Mouse (Mus musculus) kidney, embryonic 15.5 days (tissue): ENCODE results near the gene Olfr963. TPM values are rescaled to one million over a fixed set of nuclear protein-coding genes. Genes with fewer than 3 reads are reported as not detected.
A peak's percentile ranks its signal among the peaks of the same experiment; 100 is the strongest.
"Not testable (repeated sequence)": the region's sequence is repeated elsewhere in the genome, so short reads cannot be mapped to it uniquely, and the experiment has no call there.

Experiments
- ATAC-seq: fragments of 200-750 bp; cut with Nextera tagmentation; replicated peaks from 2 replicates; pipeline ENCODE4 v1.8.0; 2017; ENCODE audit warnings: moderate TSS enrichment; ENCODE audit not compliant: low FRiP score
- H3K27ac ChIP-seq: fragments of 300-500 bp; sonication (generic); 2 replicates; pipeline ENCODE4 v1.5.1; 2015; ENCODE audit warnings: mild to moderate bottlenecking, inconsistent platforms
- H3K27me3 ChIP-seq: fragments of 300-500 bp; sonication (generic); 2 replicates; pipeline ENCODE4 v1.6.1; 2015; ENCODE audit warnings: inconsistent platforms
- H3K36me3 ChIP-seq: fragments of 300-500 bp; sonication (generic); 2 replicates; pipeline ENCODE4 v1.6.1; 2015; ENCODE audit warnings: inconsistent platforms
- H3K4me1 ChIP-seq: fragments of 300-500 bp; sonication (generic); 2 replicates; pipeline ENCODE4 v1.6.1; 2015; ENCODE audit warnings: inconsistent platforms
- H3K4me2 ChIP-seq: fragments of 300-500 bp; sonication (generic); 2 replicates; pipeline ENCODE4 v1.6.1; 2015; ENCODE audit warnings: moderate library complexity, mild to moderate bottlenecking, inconsistent platforms
- H3K4me3 ChIP-seq: fragments of 300-500 bp; sonication (generic); replicated peaks from 2 replicates; pipeline ENCODE4 v1.5.1; 2015; ENCODE audit warnings: mild to moderate bottlenecking, inconsistent platforms
- H3K9ac ChIP-seq: fragments of 300-500 bp; sonication (generic); 2 replicates; pipeline ENCODE4 v1.6.1; 2015; ENCODE audit warnings: mild to moderate bottlenecking, inconsistent platforms
- H3K9me3 ChIP-seq: fragments of 300-500 bp; sonication (generic); replicated peaks from 2 replicates; pipeline ENCODE4 v1.6.1; 2016; ENCODE audit warnings: inconsistent platforms
- WGBS: fragments of 180-500 bp; shearing (Covaris S2); methylation state at CpG from one replicate; pipeline ENCODE4 v1.1.7; 2015; ENCODE audit warnings: mixed read lengths; 5-methylcytosine and 5-hydroxymethylcytosine counted together
- polyA plus RNA-seq: library from polyadenylated mRNA; unstranded; fragments of >200 nt; fragmentation: Nextera tagmentation; extraction: Ambion mirVana; gene quantifications from 2 replicates; pipeline ENCODE4 v1.2.1, GENCODE M21; 2015

The Olfr963 gene
- polyA plus RNA-seq, 1 experiment from 2014 or later = not detected

DNA sequence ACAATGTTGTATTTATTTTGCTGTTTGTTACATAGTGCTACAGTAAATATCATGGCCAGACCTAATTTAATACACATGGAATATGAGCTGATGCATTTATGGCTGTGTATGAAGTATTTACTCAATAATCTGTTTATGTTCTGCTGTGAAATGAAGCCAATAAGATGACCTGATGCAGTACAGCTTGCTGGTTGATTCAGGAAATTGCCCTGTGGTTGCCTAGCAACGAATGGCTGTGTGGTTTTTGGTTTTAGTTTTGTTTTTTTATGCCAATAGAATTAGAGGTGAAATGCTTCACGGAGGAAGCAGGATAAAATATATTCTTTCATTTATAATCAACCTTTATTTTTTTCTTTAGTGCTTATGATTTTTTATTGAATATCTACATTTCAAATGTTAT, 12.3 kb downstream of the Olfr963 start:
- Histone ChIP-seq H3K4me2 (no peak overlapping the region), H3K27ac (no peak overlapping the region), H3K9ac (no peak overlapping the region), H3K4me3 (no peak overlapping the region), H3K9me3 (no peaks in the 10 kb centered on the region), H3K27me3 (no peaks in the 10 kb centered on the region), H3K36me3 (no peaks in the 10 kb centered on the region), H3K4me1 (no peaks in the 10 kb centered on the region)
- no peak for ATAC-seq
- WGBS = 62% methylated on average over 2 of the region's 2 CpGs

DNA sequence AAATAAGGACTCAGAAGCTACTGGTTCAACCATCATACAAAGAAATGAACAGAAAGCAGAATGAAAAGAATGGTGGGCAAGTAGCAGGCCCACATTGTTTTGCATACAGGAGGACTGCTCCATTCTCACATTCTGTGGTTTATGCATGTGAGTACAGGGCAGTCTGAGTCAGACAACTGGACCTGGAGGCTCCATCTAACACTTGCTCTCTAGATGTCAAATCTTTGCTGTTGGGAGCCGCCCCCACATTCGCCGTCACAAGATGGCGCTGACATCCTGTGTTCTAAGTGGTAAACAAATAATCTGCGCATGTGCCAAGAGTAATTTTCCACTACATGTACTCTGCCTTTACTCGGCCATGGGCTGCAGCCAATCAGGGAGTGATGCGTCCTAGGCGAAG, 34.1 kb downstream of the Olfr963 start:
- H3K9ac ChIP-seq, H3K4me2 ChIP-seq, H3K4me3 ChIP-seq, H3K9me3 ChIP-seq, H3K36me3 ChIP-seq, H3K27me3 ChIP-seq, ATAC-seq, H3K4me1 ChIP-seq, H3K27ac ChIP-seq: not testable (repeated sequence)
- WGBS = 88% methylated on average over 8 of the region's 8 CpGs

DNA sequence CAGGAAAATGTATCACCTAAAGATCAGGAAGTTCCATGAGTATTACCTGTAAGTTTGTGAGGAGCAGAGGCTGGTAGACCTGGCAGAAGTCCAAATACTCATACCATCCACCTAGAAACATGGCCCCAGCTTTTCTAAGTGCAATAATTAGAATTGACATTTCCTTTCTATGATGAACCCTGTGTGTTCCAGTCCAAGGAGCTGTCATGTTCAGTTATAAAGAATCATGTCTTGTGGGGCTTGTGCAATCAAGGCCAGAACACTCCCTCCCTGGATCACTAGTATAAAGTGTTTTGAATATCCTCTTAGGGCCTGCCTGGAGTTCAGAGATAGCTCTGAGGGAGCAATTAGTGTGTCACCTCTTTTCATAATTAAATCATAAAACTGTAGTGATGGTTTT, 40.0 kb downstream of the Olfr963 start, which contains the start of gene Olfr149:
TSS of gene Olfr149 (minus strand) at position 101 of the 400 bp plus-strand sequence.
- ATAC-seq = no peak
- no peak within 1 kb of the TSS for H3K4me3 ChIP-seq
- H3K4me1 ChIP-seq = 0 out of 2 replicates have a peak, but pooled peaks cover 5% of the 10 kb centered on the region
- no peaks in the 10 kb centered on the region for H3K9me3 ChIP-seq
- no peak within 1 kb of the TSS for H3K27ac ChIP-seq
- H3K4me2 ChIP-seq = no peak within 1 kb of the TSS
- H3K27me3 ChIP-seq = no peaks in the 10 kb centered on the region
- H3K36me3 ChIP-seq = no peaks in the 10 kb centered on the region
- no peak within 1 kb of the TSS for H3K9ac ChIP-seq

- Histone ChIP-seq H3K4me2 (no peak overlapping the region), H3K27me3 (no peaks in the 10 kb centered on the region), H3K4me1 (0 out of 2 replicates have a peak, but pooled peaks cover 5% of the 10 kb centered on the region), H3K4me3 (no peak overlapping the region), H3K36me3 (no peaks in the 10 kb centered on the region), H3K9ac (no peak overlapping the region), H3K27ac (no peak overlapping the region), H3K9me3 (no peaks in the 10 kb centered on the region)
- peak; percentile 76; the same call in 1 of the 2 replicates for ATAC-seq
- 24% methylated on average over 3 of the region's 3 CpGs for WGBS
Observed at GRCm38 (mm10) chr9:39708958-39709357, 42.0 kb downstream of the Olfr963 start.

- H3K4me2 ChIP-seq = no peak within 1 kb of the TSS
- H3K9ac ChIP-seq = no peak within 1 kb of the TSS
- H3K9me3 ChIP-seq = no peaks in the 10 kb centered on the region
- 0 out of 2 replicates have a peak, but pooled peaks cover 5% of the 10 kb centered on the region for H3K4me1 ChIP-seq
- no peaks in the 10 kb centered on the region for H3K36me3 ChIP-seq
- H3K27me3 ChIP-seq = no peaks in the 10 kb centered on the region
- H3K4me3 ChIP-seq = no peak within 1 kb of the TSS
- no peak for ATAC-seq
- no peak within 1 kb of the TSS for H3K27ac ChIP-seq
Observed at GRCm38 (mm10) chr9:39711053-39711452, 44.0 kb downstream of the Olfr963 start, which contains the start of gene Olfr965. TSS of gene Olfr965 (plus strand) at chr9:39711353.

Other genes with a start within 250 kb of the Olfr963 start
- gene Olfr952, start 240.1 kb upstream of the Olfr963 start, polyA plus RNA-seq = not detected in 2 replicates
- gene Olfr954, start 210.5 kb upstream of the Olfr963 start, polyA plus RNA-seq = not detected in 2 replicates
- gene Olfr955, start 195.3 kb upstream of the Olfr963 start, polyA plus RNA-seq = not detected in 2 replicates
- not detected in 2 replicates for gene Olfr44, start 173.2 kb upstream of the Olfr963 start, polyA plus RNA-seq
- not detected in 2 replicates for gene Olfr957, start 151.4 kb upstream of the Olfr963 start, polyA plus RNA-seq
- not detected in 2 replicates for gene Olfr958, start 113.2 kb upstream of the Olfr963 start, polyA plus RNA-seq
- gene Olfr959, start 91.6 kb upstream of the Olfr963 start, polyA plus RNA-seq = not detected in 2 replicates
- 22.0 and 23.4 TPM in 2 replicates for gene AW551984, start 62.8 kb upstream of the Olfr963 start, polyA plus RNA-seq
- gene Olfr148, start 56.5 kb upstream of the Olfr963 start, polyA plus RNA-seq = not detected in 2 replicates
- 0.16 TPM in 1 of 2 replicates, not detected in the other for gene Olfr960, start 45.8 kb upstream of the Olfr963 start, polyA plus RNA-seq
- gene Olfr961, start 22.1 kb upstream of the Olfr963 start, polyA plus RNA-seq = not detected in 2 replicates
- gene Olfr149, start 39.9 kb downstream of the Olfr963 start, polyA plus RNA-seq = not detected in 2 replicates
- gene Olfr965, start 44.1 kb downstream of the Olfr963 start, polyA plus RNA-seq = not detected in 2 replicates
- not detected in 2 replicates for gene Olfr150, start 63.8 kb downstream of the Olfr963 start, polyA plus RNA-seq
- not detected in 2 replicates for gene Olfr967, start 79.0 kb downstream of the Olfr963 start, polyA plus RNA-seq
- gene Olfr968, start 116.0 kb downstream of the Olfr963 start, polyA plus RNA-seq = not detected in 2 replicates
- gene Olfr969, start 123.7 kb downstream of the Olfr963 start, polyA plus RNA-seq = not detected in 2 replicates
- gene Olfr970, start 141.7 kb downstream of the Olfr963 start, polyA plus RNA-seq = not detected in 2 replicates
- gene Olfr971, start 169.7 kb downstream of the Olfr963 start, polyA plus RNA-seq = not detected in 2 replicates
- not detected in 2 replicates for gene Olfr972, start 199.2 kb downstream of the Olfr963 start, polyA plus RNA-seq
- not detected in 2 replicates for gene Olfr229, start 240.1 kb downstream of the Olfr963 start, polyA plus RNA-seq